Mouse (Mus musculus): ENCODE measurements around the gene Lrp4. TPM values are rescaled to one million over a fixed set of nuclear protein-coding genes. Genes with fewer than 3 reads are reported as not detected.

Gene Lrp4
- polyA plus RNA-seq (2012; rRNA removed): 12.4 and 13.0 TPM in 2 replicates

DNA sequence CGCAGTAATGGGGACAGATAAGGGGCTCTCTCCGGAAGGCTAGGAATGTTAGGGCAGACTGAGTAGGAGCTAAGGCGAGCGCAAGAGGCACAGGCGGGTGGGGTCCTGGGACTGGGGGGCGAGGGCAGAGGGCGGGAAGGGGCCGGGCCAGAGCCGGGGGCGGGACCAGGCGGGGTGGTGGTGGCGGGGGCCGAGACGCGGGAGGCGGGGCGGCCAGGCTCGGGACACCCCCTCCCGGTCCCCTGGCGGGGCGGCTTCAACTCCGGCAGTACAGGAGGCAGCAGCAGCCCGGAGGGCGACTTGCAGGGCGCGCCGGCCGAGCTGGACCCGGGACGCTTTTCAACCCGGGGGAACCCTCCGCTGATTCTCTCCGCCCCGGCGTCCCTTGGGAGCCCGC, at the start of gene Lrp4:
Gene Lrp4, plus strand, starts transcription at position 253 of the 397 bp plus-strand sequence.
- Histone ChIP-seq H3K4me1 (ENCODE audit: control insufficient read depth, insufficient read depth, low read length) (no peaks in the 10 kb centered on the region; the same call in 1 of the 2 replicates), H3K4me3 (ENCODE audit: insufficient read depth, low read length) (peak within 1 kb of the TSS; percentile 50), H3K27ac (ENCODE audit: insufficient read depth, low read length) (peak within 1 kb of the TSS; percentile 72)
- TF ChIP-seq CTCF (IDR thresholded peaks at IDR 0.05; ENCODE audit: extremely low read depth, insufficient read depth, low read length): no peak
- TF ChIP-seq POLR2A (IDR thresholded peaks at IDR 0.05; ENCODE audit: extremely low read depth, insufficient read depth, low read length): no peak

DNA sequence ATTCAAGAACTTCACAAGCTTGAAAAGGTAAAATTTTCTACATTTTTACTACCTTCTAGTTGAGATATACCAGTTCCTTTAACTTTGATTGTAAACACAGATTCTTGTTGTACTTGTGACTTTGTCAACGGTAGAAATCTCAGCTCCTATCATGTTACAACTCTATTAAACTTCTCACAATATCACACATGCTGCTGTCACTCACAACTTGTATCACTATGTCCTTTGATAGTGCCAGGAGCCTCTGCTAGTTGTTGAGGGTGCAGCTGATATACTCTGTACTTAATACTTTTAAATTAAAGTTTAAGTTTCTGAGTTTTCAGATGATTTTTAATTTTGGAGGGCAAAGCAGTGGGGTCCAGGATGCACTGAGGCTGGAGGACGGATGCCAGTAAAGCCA, 49.3 kb upstream of the Lrp4 start:
- H3K4me1 ChIP-seq (ENCODE audit: control insufficient read depth, insufficient read depth, low read length): no peaks in the 10 kb centered on the region
- H3K4me3 ChIP-seq (ENCODE audit: insufficient read depth, low read length): no peak overlapping the region
- TF ChIP-seq CTCF (IDR thresholded peaks at IDR 0.05; ENCODE audit: extremely low read depth, insufficient read depth, low read length) (no peak), POLR2A (IDR thresholded peaks at IDR 0.05; ENCODE audit: extremely low read depth, insufficient read depth, low read length) (no peak)
- H3K27ac ChIP-seq (ENCODE audit: insufficient read depth, low read length): no peak overlapping the region

DNA sequence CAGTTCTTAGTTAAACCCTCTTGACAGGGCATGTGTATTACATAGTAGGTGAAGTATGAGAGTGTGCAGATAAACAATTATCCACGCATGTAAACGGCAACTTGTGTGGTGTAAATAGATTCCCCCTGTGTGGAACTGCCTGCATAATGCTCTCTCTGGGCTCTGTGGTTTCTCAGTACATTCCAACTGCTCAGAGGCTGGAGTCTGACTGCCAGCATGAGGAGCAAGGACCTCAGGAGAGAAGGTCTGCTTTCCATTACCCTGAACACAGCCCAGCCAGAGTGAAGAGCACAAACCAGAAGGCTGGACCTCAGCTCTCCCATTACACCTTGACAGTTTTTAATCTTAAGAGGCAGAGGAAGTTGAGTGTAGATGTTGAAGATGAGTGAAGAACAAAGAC, 45.8 kb upstream of the Lrp4 start:
- Histone ChIP-seq H3K4me3 (ENCODE audit: insufficient read depth, low read length) (no peak overlapping the region), H3K4me1 (ENCODE audit: control insufficient read depth, insufficient read depth, low read length) (no peaks in the 10 kb centered on the region), H3K27ac (ENCODE audit: insufficient read depth, low read length) (no peak overlapping the region)
- TF ChIP-seq CTCF (IDR thresholded peaks at IDR 0.05; ENCODE audit: extremely low read depth, insufficient read depth, low read length) (no peak), POLR2A (IDR thresholded peaks at IDR 0.05; ENCODE audit: extremely low read depth, insufficient read depth, low read length) (no peak)

DNA sequence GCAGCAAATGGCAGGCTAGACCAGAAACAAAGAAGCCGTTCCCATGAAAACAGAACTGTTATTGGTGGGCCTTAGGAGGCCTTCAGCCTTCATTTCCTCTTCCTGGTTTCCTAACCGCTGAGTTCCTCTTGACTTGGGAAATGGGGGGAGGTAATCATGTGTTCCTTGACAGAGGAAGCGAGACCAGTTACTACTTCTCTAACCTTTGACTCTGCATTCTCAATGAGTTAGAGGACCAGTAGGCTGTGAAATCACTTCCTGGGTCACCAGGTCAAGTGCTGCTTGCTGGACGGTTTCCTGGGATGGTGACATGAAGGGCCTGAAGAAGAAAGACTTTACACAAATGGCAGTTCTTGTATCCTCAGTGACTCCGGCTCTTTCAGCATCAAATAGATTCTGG, 45.0 kb upstream of the Lrp4 start:
- Histone ChIP-seq H3K4me1 (ENCODE audit: control insufficient read depth, insufficient read depth, low read length) (no peaks in the 10 kb centered on the region), H3K27ac (ENCODE audit: insufficient read depth, low read length) (no peak overlapping the region), H3K4me3 (ENCODE audit: insufficient read depth, low read length) (no peak overlapping the region)
- TF ChIP-seq CTCF (IDR thresholded peaks at IDR 0.05; ENCODE audit: extremely low read depth, insufficient read depth, low read length) (no peak), POLR2A (IDR thresholded peaks at IDR 0.05; ENCODE audit: extremely low read depth, insufficient read depth, low read length) (no peak)

DNA sequence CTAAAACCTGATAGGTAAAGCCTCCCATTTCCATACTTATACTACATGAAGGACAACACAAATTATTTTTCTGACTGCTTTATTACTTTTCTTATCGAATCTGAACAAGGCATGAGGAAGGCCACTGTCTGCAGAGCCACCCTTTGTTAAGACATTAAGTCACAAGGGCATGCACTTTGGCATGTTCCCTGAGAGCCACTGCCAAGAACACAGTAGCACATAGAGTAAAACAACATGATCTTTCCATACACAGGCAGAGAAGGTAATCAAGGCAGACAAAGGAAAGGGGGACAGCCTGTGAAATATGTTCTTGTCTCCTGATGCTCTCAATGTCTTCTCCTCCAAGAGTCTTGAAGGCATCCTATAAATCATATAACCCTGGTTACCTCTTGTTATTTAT, 43.5 kb upstream of the Lrp4 start:
- H3K27ac ChIP-seq (ENCODE audit: insufficient read depth, low read length): no peak overlapping the region
- no peak overlapping the region for H3K4me3 ChIP-seq (ENCODE audit: insufficient read depth, low read length)
- no peaks in the 10 kb centered on the region for H3K4me1 ChIP-seq (ENCODE audit: control insufficient read depth, insufficient read depth, low read length)
- no peak for TF ChIP-seq CTCF (IDR thresholded peaks at IDR 0.05; ENCODE audit: extremely low read depth, insufficient read depth, low read length)
- TF ChIP-seq POLR2A (IDR thresholded peaks at IDR 0.05; ENCODE audit: extremely low read depth, insufficient read depth, low read length): no peak

DNA sequence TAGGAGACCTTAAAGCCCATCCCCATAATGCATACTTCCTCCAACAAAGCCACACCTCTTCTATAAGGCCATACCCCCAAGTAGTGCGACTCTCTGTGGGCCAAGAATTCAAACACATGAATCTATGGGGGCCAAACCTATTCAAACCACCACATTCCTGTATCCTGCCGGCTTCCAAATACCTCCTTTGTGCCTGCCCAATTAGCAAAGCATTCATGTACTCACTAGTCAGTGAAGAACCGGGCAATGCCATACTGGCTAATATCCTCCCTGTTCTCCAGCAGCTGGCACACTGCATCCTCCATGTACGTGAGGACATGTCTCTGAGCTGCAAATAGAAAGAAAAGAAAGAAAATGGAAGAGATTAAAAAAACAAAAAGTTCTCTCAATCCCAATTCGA, 35.7 kb upstream of the Lrp4 start:
- H3K27ac ChIP-seq (ENCODE audit: insufficient read depth, low read length): no peak overlapping the region
- H3K4me3 ChIP-seq (ENCODE audit: insufficient read depth, low read length): no peak overlapping the region
- TF ChIP-seq CTCF (IDR thresholded peaks at IDR 0.05; ENCODE audit: extremely low read depth, insufficient read depth, low read length): no peak
- TF ChIP-seq POLR2A (IDR thresholded peaks at IDR 0.05; ENCODE audit: extremely low read depth, insufficient read depth, low read length): no peak
- no peaks in the 10 kb centered on the region for H3K4me1 ChIP-seq (ENCODE audit: control insufficient read depth, insufficient read depth, low read length)

DNA sequence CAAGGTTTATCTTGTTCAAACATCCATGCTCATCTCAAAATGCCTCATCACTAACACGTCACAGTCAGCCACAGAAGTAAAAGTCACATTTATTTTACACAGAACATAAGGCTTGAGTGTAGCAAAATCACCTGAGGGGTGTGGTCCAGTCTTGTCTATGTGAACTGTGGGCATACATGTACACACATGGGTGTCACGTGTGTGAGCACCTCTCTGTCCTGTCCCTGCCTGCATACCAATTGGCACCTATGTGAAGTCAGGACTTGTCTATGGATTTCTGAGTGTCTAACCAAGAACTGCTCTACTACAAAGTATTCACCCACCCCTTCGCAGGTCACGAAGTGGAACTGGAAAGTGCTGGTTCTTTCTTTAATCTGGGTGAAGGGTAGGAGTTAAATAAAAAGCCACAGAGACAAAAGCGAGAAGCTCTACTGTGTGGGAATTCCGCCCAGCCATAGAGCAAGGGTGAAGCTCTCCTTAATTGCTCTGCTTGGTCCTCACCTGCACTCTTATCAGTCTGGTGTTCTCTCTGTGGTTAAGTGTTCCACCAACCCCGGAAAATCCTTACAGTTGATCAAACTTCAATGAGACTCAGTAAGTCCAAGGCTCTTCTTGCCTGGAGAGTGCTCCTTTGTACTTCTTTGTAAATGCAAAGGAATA, 33.1 kb upstream of the Lrp4 start:
- no peak for TF ChIP-seq CTCF (IDR thresholded peaks at IDR 0.05; ENCODE audit: extremely low read depth, insufficient read depth, low read length)
- TF ChIP-seq POLR2A (IDR thresholded peaks at IDR 0.05; ENCODE audit: extremely low read depth, insufficient read depth, low read length): no peak
- H3K4me1 ChIP-seq (ENCODE audit: control insufficient read depth, insufficient read depth, low read length): no peaks in the 10 kb centered on the region
- H3K27ac ChIP-seq (ENCODE audit: insufficient read depth, low read length): no peak overlapping the region
- H3K4me3 ChIP-seq (ENCODE audit: insufficient read depth, low read length): no peak overlapping the region

DNA sequence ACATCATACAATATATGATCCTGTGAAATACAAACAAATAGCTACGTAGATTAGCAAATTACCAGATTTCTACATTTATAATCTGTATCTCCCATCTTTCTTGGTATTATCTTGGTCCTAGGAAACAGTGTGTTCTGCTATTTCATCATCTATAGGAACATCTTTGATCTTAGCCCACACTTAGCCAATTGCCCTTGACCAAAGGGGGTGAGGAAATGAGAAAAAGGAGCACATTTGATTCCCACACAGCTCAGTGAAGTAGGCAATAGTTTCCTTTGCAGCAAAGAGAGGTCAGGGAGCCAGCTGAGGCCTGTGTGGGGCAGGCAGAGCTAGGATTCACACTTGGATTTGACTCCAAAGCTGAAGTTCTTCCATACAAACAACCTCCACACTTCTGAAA, 31.0 kb upstream of the Lrp4 start:
- no peak overlapping the region for H3K4me3 ChIP-seq (ENCODE audit: insufficient read depth, low read length)
- TF ChIP-seq POLR2A (IDR thresholded peaks at IDR 0.05; ENCODE audit: extremely low read depth, insufficient read depth, low read length) (no peak), CTCF (IDR thresholded peaks at IDR 0.05; ENCODE audit: extremely low read depth, insufficient read depth, low read length) (no peak)
- H3K27ac ChIP-seq (ENCODE audit: insufficient read depth, low read length): no peak overlapping the region
- peaks cover 4% of the 10 kb centered on the region; the same call in 1 of the 2 replicates for H3K4me1 ChIP-seq (ENCODE audit: control insufficient read depth, insufficient read depth, low read length)

DNA sequence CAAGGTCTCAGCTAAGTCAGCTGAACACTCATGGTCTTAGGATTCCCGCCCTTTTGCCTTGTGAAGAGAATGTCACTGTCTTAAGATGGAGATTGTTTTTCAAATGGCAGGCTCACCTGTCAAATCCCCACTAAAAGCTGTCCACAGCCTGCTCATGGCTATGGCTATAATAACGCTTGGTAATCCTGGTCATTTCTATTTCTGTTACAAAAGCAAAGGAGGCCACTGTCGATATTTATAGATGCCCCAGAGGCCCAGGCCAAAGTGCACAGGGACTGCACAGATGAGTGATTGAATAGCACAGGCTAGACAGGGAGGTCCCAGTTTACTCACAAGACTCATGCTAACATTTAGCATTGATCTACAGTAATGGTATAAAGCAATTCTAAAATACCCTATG, 28.2 kb upstream of the Lrp4 start:
- Histone ChIP-seq H3K27ac (ENCODE audit: insufficient read depth, low read length) (no peak overlapping the region), H3K4me1 (ENCODE audit: control insufficient read depth, insufficient read depth, low read length) (peaks cover 4% of the 10 kb centered on the region; the same call in 1 of the 2 replicates), H3K4me3 (ENCODE audit: insufficient read depth, low read length) (no peak overlapping the region)
- TF ChIP-seq POLR2A (IDR thresholded peaks at IDR 0.05; ENCODE audit: extremely low read depth, insufficient read depth, low read length) (no peak), CTCF (IDR thresholded peaks at IDR 0.05; ENCODE audit: extremely low read depth, insufficient read depth, low read length) (no peak)

DNA sequence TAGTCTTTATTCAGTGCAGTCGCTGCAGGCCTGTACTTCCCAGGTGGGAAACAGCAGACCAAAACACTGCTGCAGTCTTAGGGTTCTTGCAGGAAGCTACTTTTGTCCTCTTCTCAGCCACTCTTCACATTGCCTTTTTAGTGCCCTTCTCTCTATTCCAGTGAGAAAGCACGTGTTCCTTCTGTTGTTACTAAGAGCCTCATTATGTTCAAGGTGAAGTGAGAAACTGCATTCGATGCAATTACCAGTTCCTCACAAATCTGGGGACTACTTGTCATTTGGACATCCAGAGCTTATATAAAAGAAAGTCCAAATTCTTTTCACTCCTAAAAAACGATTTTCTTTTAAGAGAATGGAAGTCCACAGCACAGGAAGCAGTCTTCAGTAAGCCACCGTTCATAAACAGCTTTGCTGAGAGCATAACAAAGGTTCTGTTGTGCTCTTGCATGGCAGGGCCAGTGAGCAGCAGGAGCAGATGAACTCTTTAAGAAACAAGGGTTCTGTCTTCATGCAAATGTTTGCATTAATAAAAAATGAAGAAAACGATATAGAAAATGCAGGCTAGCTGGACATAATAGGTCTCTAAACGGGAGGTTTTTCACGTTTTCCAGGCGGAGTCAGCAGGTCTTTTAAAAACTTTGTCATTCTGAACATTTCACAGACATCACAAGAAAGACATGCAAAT, 27.3 kb upstream of the Lrp4 start:
- TF ChIP-seq POLR2A (IDR thresholded peaks at IDR 0.05; ENCODE audit: extremely low read depth, insufficient read depth, low read length) (no peak), CTCF (IDR thresholded peaks at IDR 0.05; ENCODE audit: extremely low read depth, insufficient read depth, low read length) (no peak)
- no peak overlapping the region for H3K27ac ChIP-seq (ENCODE audit: insufficient read depth, low read length)
- no peak overlapping the region for H3K4me3 ChIP-seq (ENCODE audit: insufficient read depth, low read length)
- H3K4me1 ChIP-seq (ENCODE audit: control insufficient read depth, insufficient read depth, low read length): peaks cover 4% of the 10 kb centered on the region; the same call in 1 of the 2 replicates

All from cortical plate, adult 2 months (tissue).